Comparison of ENCODE assay signal across 16 mouse cellular contexts in genomic region chrX:65715562-65715961, GRCm38 (mm10).
A peak's percentile ranks its signal among the peaks of the same experiment; 100 is the strongest.
DNase-seq lines count a peak whose midpoint lies in the region; ATAC-seq and TF ChIP-seq lines count a peak whose summit lies in the region.
"Had no signal": no experiment of that assay in that cellular context is flagged by ENCODE, and none has a peak within 500 bp of the region (broad histone marks: within the 10 kb centered on the region; RNA-seq: fewer than 3 reads in every experiment).

No protein-coding gene starts in this region.

- TF ChIP-seq CTCF in kidney, postnatal 0 days (IDR thresholded peaks at IDR 0.05; ENCODE audit: low read depth) = peak; percentile 22; the same call in 1 of the 2 replicates
- TF ChIP-seq CTCF in midbrain, postnatal 0 days (IDR thresholded peaks at IDR 0.05) = peak; percentile 51

- no peak overlapping the region for H3K4me2 ChIP-seq in kidney, postnatal 0 days (ENCODE audit: low read length)
- H3K4me2 ChIP-seq in midbrain, postnatal 0 days (ENCODE audit: low read depth, low read length, poor library complexity, severe bottlenecking) = no peak overlapping the region
- no peak overlapping the region for H3K4me2 ChIP-seq in midbrain, embryonic 15.5 days
- H3K4me2 ChIP-seq in neural tube, embryonic 15.5 days = no peak overlapping the region
- H3K4me2 ChIP-seq: liver, embryonic 11.5 days had no signal

- H3K4me1 ChIP-seq in kidney, postnatal 0 days (replicated peaks; ENCODE audit: insufficient read depth, low read length) = no peaks in the 10 kb centered on the region
- no peaks in the 10 kb centered on the region for H3K4me1 ChIP-seq in midbrain, postnatal 0 days (ENCODE audit: insufficient read depth, low read length)
- H3K4me1 ChIP-seq in midbrain, embryonic 15.5 days = no peaks in the 10 kb centered on the region
- H3K4me1 ChIP-seq in neural tube, embryonic 15.5 days = no peaks in the 10 kb centered on the region
- H3K4me1 ChIP-seq: forebrain, embryonic 10.5 days had no signal

- ATAC-seq in cerebellum, adult (ENCODE audit: insufficient number of reproducible peaks, low FRiP score, low TSS enrichment) = no peak
- ATAC-seq in kidney, postnatal 0 days (replicated peaks; ENCODE audit: low FRiP score, low read depth) = no peak
- ATAC-seq in midbrain, postnatal 0 days (ENCODE audit: low FRiP score) = no peak
- ATAC-seq in midbrain, embryonic 15.5 days (replicated peaks) = no peak
- ATAC-seq in neural tube, embryonic 15.5 days (ENCODE audit: low FRiP score) = no peak
- ATAC-seq: lung, postnatal 0 days had no signal

- no peaks in the 10 kb centered on the region for H3K9me3 ChIP-seq in kidney, postnatal 0 days (replicated peaks; ENCODE audit: low read length)
- no peaks in the 10 kb centered on the region for H3K9me3 ChIP-seq in midbrain, postnatal 0 days (ENCODE audit: low read length)
- no peaks in the 10 kb centered on the region for H3K9me3 ChIP-seq in midbrain, embryonic 15.5 days
- H3K9me3 ChIP-seq in neural tube, embryonic 15.5 days (replicated peaks) = no peaks in the 10 kb centered on the region
- H3K9me3 ChIP-seq: forebrain, embryonic 10.5 days had no signal

- H3K27me3 ChIP-seq in kidney, postnatal 0 days (ENCODE audit: insufficient read depth, low read length) = no peaks in the 10 kb centered on the region
- no peaks in the 10 kb centered on the region for H3K27me3 ChIP-seq in midbrain, postnatal 0 days (ENCODE audit: insufficient read depth, low read length)
- H3K27me3 ChIP-seq in midbrain, embryonic 15.5 days (replicated peaks) = no peaks in the 10 kb centered on the region
- no peaks in the 10 kb centered on the region for H3K27me3 ChIP-seq in neural tube, embryonic 15.5 days (replicated peaks)

- no peak overlapping the region for H3K9ac ChIP-seq in kidney, postnatal 0 days (ENCODE audit: low read depth, low read length)
- no peak overlapping the region for H3K9ac ChIP-seq in midbrain, postnatal 0 days (replicated peaks; ENCODE audit: low read length, poor library complexity, severe bottlenecking)
- H3K9ac ChIP-seq in midbrain, embryonic 15.5 days = no peak overlapping the region
- no peak overlapping the region for H3K9ac ChIP-seq in neural tube, embryonic 15.5 days (replicated peaks)

- no peak overlapping the region for H3K4me3 ChIP-seq in kidney, postnatal 0 days (replicated peaks; ENCODE audit: low read depth, low read length)
- H3K4me3 ChIP-seq in midbrain, postnatal 0 days (ENCODE audit: low read depth, low read length) = no peak overlapping the region
- no peak overlapping the region for H3K4me3 ChIP-seq in midbrain, embryonic 15.5 days
- H3K4me3 ChIP-seq in neural tube, embryonic 15.5 days (replicated peaks) = no peak overlapping the region
- H3K4me3 ChIP-seq: forebrain, embryonic 10.5 days; gastrocnemius, adult 2 months had no signal

- H3K36me3 ChIP-seq in kidney, postnatal 0 days (ENCODE audit: insufficient read depth, low read length) = no peaks in the 10 kb centered on the region
- no peaks in the 10 kb centered on the region for H3K36me3 ChIP-seq in midbrain, postnatal 0 days (ENCODE audit: insufficient read depth, low read length)
- H3K36me3 ChIP-seq in midbrain, embryonic 15.5 days (replicated peaks) = no peaks in the 10 kb centered on the region
- H3K36me3 ChIP-seq in neural tube, embryonic 15.5 days = no peaks in the 10 kb centered on the region
- H3K36me3 ChIP-seq: forebrain, embryonic 10.5 days had no signal

- DNase-seq in cerebellum, postnatal 14 days = peak; percentile 4 to 5
- no peak for DNase-seq in kidney, postnatal 0 days (ENCODE audit: low spot score)
- no peak for DNase-seq in kidney, postnatal 25 days
- DNase-seq in midbrain, postnatal 0 days (ENCODE audit: low spot score) = peak; percentile 33
- DNase-seq in adrenal gland, postnatal 14 days = no peak
- DNase-seq: cerebellum, adult 11-12 months; gastrocnemius, adult 2 months; heart, postnatal 14 days; spleen, adult 18-20 months; thymus, postnatal 4 days had no signal

- no peak overlapping the region for H3K27ac ChIP-seq in kidney, postnatal 0 days
- H3K27ac ChIP-seq in midbrain, postnatal 0 days (ENCODE audit: low read depth, low read length) = no peak overlapping the region
- H3K27ac ChIP-seq in midbrain, embryonic 15.5 days = no peak overlapping the region
- no peak overlapping the region for H3K27ac ChIP-seq in neural tube, embryonic 15.5 days (replicated peaks)
- H3K27ac ChIP-seq: forebrain, embryonic 10.5 days; gastrocnemius, adult 2 months had no signal

Comparison
In these comparisons a context has a peak if more than half of its experiments do, and no peak if none do; other contexts are left out.
1. DNase-seq: peak in cerebellum, postnatal 14 days (2 of 2) and midbrain, postnatal 0 days (single experiment); none in kidney, postnatal 0 days (single experiment), kidney, postnatal 25 days (0 of 2) and adrenal gland, postnatal 14 days (single experiment).